Mouse (Mus musculus) adrenal gland, postnatal 36 days (tissue): ENCODE measurements around the gene Xylt2. TPM values are rescaled to one million over a fixed set of nuclear protein-coding genes. Genes with fewer than 3 reads are reported as not detected.
A peak's percentile ranks its signal among the peaks of the same experiment; 100 is the strongest.
"Not testable (repeated sequence)": the region's sequence is repeated elsewhere in the genome, so short reads cannot be mapped to it uniquely, and the experiment has no call there.

ENCODE experiments used
- DNase-seq, 2 experiments: peaks; one replicate each; pipeline ENCODE4 v3.0.0; 2021; ENCODE audit warnings: mixed read lengths in 1 of 2
- total RNA-seq, 2 experiments: library from RNA; stranded (reverse); gene quantifications; 2 replicates each; pipeline ENCODE4 v1.2.3; 2021

Gene Xylt2
- total RNA-seq, 2 experiments from 2014 or later: 10.6 to 14.2 TPM

GRCm38 (mm10) chr11:94677607-94678145 is 361 bp upstream of the Xylt2 start:
- DNase-seq: no peak

- no peak for DNase-seq
Observed at GRCm38 (mm10) chr11:94676308-94676707, 1.0 kb downstream of the Xylt2 start.

DNA sequence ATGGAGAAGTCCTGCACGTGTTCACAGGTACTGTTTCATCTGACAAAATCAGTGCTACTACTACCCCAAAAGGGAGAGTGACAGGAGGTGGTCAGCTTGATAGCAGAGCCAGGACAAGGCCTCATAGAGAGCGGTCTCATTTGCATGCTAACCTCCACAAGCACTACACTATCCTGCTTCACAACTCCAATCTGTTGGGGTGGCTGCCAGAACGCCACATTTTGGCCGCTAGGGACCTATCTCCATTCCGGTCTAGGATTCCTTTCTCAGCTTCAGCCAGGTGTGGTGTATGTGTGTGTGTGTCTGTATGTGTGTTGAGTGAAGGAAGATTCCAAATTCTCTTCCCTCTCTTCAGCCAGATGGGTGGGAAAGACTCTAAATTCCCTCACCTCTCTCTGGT is 1.9 kb downstream of the Xylt2 start:
- DNase-seq: no peak

- no peak for DNase-seq
Observed at GRCm38 (mm10) chr11:94674984-94675383, 2.3 kb downstream of the Xylt2 start.

- peak in 1 of 2 experiments; percentile 35 for DNase-seq
Observed at GRCm38 (mm10) chr11:94665281-94665680, 12.0 kb downstream of the Xylt2 start.

- DNase-seq: no peak
Observed at GRCm38 (mm10) chr11:94661344-94661743, 16.0 kb downstream of the Xylt2 start.

GRCm38 (mm10) chr11:94653663-94654436 is 23.5 kb downstream of the Xylt2 start, which contains the start of the genes Mrpl27 and Eme1:
Mrpl27 (plus strand) TSS chr11:94653767.
Eme1 (minus strand) TSS chr11:94653964.
- DNase-seq: peak; percentile 86 to 93

DNA sequence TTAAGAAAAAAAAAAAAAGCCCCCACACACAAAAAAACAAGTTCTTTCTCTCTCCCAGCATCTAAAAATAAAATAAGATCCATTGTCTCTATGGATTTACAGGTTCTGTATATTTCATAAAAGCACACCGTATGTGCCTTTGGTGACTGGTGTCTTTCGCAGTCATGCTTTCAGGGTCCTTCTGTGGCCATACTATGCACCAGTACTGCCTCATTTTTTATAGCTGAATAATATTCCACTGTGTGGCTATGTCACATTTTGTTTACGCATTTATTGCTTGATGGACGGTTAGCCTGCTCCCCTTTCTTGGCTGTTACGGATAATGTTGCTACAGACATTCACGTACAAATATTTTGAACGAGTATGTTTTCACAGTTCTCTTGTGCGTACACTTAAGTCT is 24.3 kb downstream of the Xylt2 start:
- no peak for DNase-seq

- not testable (repeated sequence) for DNase-seq
Observed at GRCm38 (mm10) chr11:94651241-94651640, 26.1 kb downstream of the Xylt2 start.

- no peak for DNase-seq
Observed at GRCm38 (mm10) chr11:94646457-94646856, 30.9 kb downstream of the Xylt2 start.

DNA sequence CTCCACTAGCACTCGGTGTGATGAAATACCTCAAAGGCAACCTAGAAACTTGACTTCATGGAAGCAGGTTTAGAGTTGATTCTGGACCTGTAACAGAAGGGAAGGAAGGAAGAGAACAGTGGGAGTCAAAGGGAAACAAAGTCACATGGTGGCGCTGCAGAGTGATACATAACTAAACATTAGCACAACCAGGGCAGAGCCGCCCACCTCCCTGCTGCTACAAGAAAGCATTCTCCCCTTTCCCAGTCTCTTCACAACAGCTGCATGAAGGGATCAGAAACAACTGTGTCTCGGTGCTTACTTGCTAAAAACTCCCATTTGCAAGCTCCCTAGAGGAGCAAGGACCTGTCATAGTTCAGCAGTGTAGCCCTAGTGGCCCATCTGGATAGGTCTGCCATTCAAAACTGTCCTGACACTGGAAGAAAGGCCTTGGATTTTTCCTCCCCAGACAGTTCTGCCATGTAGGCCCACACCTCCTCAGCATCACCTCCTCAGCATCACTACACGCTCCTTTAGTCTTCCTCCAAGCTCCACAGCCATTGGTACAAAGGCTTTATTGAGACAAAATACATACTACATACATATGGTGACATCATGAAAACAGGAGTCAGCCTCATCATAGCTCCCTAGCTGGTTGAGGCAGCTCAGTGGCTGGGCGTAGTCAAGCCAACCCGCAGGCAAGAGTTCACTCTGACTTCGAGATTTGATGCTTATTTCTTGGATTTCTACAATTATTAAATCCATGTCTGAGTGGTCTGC is 32.7 kb downstream of the Xylt2 start:
- no peak for DNase-seq

DNA sequence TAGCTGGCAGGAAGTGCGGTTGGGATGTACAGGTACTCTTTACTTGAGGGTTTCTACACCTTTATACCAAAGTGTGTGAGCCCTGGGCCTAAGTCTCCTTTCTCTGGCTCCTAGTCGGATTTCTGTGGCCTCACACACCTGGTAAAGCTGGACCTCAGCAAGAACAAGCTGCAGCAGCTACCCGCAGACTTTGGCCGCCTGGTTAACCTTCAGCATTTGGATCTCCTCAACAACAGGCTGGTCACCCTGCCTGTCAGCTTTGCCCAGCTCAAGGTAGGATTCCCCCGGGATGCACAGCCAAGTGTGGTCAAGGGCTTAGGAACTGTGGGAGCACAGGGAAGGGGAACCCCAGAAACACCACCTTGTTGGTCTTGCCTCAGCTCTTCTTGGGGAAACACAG is 42.9 kb downstream of the Xylt2 start:
- no peak for DNase-seq

GRCm38 (mm10) chr11:94632988-94633387 is 44.3 kb downstream of the Xylt2 start:
- DNase-seq: no peak

DNA sequence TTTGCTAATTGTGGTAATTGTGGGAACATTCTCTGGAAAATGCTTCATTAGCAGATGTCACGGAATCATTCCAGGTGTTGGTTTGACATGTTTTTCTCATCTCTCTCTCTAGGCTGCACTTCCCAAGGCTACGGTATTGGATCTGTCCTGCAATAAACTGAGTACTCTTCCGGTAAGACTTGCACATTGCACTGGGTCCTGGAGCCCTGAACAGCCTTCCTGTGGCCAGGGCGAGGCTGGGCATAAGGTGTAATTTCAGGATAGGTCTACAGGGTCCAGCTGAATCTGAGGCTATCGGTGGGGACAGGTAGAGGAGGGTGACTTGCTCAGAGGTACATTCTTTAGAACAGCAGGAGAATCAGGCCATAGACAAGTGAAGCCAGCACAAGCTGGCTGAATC is 45.3 kb downstream of the Xylt2 start:
- DNase-seq: no peak

GRCm38 (mm10) chr11:94630199-94631011 is 46.9 kb downstream of the Xylt2 start:
- peak; percentile 65 to 68 for DNase-seq

GRCm38 (mm10) chr11:94629884-94630198 is 47.5 kb downstream of the Xylt2 start:
- DNase-seq: no peak

DNA sequence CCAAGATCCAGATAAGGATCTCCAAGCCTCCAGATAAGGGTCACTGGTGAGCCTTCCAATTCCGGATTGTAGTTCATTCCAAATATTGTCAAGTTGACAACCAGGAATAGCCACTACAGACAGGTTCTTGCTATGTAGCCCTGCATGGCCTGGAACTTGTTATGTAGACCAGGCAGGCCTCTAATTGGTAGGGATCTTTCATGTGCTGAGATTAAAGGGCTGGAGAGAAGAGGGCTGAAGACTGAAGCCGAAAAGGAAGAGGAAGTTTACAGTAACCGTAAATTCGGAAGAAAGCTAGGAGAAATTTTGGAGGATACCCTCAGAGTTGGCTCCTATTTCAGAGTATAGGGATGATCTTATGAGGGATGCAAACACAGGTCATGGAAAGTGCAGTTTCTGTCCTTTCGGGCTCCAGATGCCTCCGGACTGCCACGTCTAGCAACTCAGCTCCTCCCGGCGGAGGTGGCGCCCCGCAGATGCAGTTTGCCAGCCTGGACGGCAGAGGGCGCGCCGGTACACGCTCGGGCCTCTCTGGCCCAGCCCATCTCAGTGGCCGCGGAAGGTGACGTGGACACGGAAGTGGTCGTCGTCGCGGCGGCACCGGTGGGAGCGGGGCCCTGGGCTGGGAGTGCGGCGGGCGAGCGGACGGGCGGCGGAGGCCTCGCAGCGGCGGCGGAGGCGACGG is 48.0 kb downstream of the Xylt2 start, which contains the start of gene Lrrc59:
Lrrc59 (plus strand) TSS at position 569 of the 685 bp plus-strand sequence.
- peak; percentile 96 to 97 for DNase-seq

DNA sequence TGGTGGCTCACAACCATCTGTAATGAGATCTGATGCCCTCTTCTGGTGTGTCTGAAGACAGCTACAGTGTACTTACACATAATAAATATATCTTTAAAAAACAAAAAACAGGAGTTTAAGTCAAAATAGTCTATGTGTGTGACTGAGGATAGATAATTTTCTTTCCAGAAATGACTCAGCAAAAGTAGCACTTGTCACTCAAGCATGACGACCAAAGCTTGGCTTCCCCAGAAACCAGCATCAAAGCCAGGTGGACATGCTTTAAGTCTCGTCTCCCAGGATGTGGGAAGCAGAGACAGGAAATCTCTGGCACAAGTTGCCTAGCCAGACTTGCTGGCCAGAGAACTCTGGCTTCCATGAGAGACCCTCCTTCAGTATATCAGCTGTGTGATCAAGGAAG is 55.2 kb downstream of the Xylt2 start:
- no peak for DNase-seq

- no peak for DNase-seq
Observed at GRCm38 (mm10) chr11:94621458-94621852, 55.9 kb downstream of the Xylt2 start.

DNA sequence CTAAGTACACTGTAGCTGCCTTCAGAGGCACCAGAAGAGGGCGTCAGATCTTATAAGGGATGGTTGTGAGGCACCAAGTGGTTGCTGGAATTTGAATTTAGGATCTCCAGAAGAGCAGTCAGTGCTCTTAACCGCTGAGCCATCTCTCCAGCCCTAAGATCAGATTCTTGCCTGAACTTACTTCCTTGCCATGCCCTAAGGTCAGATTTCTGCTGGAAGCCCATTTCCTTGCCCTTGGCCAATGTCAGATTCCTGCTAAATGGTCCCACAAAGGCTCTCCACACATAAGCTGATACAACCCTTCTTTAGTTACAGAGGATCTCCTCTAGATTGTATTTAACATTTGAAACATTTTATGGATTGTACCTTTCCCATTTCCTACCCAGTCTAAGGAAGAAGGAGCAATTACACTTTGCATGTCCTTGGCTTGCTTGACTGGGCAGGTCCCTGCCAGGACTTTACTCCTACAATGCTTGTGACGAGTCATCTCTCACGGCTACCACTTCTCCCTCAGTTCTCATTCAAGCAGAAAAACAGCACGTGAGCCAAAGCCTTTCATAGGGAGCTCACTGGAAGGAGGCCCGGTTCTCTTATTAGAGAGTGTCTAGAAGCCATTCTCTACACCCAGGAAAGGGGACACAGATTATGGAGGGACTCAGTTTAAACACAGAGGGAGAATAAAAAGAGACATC is 56.4 kb downstream of the Xylt2 start:
- no peak for DNase-seq

GRCm38 (mm10) chr11:94617646-94618045 is 59.7 kb downstream of the Xylt2 start:
- no peak for DNase-seq
